Mouse (Mus musculus) heart, postnatal 10 days (tissue): ENCODE measurements around the gene Doc2g. TPM values are rescaled to one million over a fixed set of nuclear protein-coding genes. Genes with fewer than 3 reads are reported as not detected.
A peak's percentile ranks its signal among the peaks of the same experiment; 100 is the strongest.
"Not testable (repeated sequence)": the region's sequence is repeated elsewhere in the genome, so short reads cannot be mapped to it uniquely, and the experiment has no call there.

Experiments
- DNase-seq, 2 experiments: peaks; one replicate each; pipeline ENCODE4 v3.0.0; 2021
- intact Hi-C: fragments of 180-260 bp; cut with DNase I; formaldehyde crosslinking; loops from one replicate; pipeline ENCODE4 v1.15.1; 2025
- total RNA-seq, 2 experiments: library from RNA; stranded (reverse); gene quantifications; 2 replicates each; pipeline ENCODE4 v1.2.3; 2021

The Doc2g gene
- total RNA-seq = 100 to 1,000 TPM; 102 to 103 TPM

GRCm38 (mm10) chr19:4003112-4003511 lies at the start of gene Doc2g:
Gene Doc2g, plus strand, starts transcription at chr19:4003313.
- intact Hi-C loops = no loop called here
- DNase-seq = peak; percentile 43 to 64

DNA sequence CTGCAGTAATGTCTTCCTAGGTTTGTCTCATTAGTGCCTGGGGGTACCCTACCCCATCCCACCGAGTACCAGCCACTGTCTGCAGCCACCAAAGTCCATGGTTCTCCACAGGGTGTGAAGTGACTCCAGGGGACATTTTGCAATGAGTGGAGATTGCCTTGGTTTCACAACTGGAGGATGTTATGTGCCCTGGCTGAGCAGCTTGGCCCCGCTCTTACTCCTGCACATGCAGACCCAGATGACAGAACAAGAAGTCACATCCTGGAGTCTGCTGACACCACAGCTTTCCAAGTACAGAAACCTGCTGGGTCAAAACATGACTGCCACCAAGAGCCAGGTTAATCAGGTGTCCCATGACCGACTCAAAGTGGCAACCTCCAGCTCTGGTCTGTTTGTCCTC lies 48.1 kb upstream of the Doc2g start:
- intact Hi-C loops = no loop called here
- DNase-seq = no peak

- intact Hi-C loops = no loop called here
- no peak for DNase-seq
Measured at GRCm38 (mm10) chr19:3955804-3956203, 47.3 kb upstream of the Doc2g start.

- DNase-seq, intact Hi-C loops: not testable (repeated sequence)
Measured at GRCm38 (mm10) chr19:3957296-3958036, 45.6 kb upstream of the Doc2g start.

DNA sequence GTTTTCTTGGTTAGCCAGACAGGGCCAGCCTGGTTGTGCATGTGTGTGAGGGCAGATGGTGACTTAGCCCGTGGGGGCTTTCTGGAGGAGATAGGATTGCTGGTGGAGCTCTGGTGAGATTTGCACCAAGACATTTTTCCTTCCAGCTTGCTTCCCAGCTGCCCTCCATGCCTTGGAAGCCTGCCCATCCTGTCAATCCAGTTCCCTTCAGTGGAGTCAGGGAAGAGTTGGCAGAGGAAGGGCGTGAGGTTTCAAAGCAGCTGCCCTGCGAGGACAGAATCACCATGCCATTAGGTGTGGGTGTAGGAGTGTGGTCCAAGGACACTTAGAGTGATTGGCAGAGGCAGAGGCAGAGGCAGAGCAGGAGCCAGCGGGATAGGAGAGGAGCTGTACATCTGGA lies 44.6 kb upstream of the Doc2g start, which contains the start of gene Aldh3b3:
Gene Aldh3b3, plus strand, starts transcription at position 176 of the 400 bp plus-strand sequence.
- DNase-seq = peak; percentile 32 to 37
- intact Hi-C loops = no loop called here

- DNase-seq = no peak
- intact Hi-C loops = no loop called here
Measured at GRCm38 (mm10) chr19:3959030-3959429, 44.1 kb upstream of the Doc2g start.

- no peak for DNase-seq
- intact Hi-C loops = no loop called here
Measured at GRCm38 (mm10) chr19:3960211-3960610, 42.9 kb upstream of the Doc2g start.

DNA sequence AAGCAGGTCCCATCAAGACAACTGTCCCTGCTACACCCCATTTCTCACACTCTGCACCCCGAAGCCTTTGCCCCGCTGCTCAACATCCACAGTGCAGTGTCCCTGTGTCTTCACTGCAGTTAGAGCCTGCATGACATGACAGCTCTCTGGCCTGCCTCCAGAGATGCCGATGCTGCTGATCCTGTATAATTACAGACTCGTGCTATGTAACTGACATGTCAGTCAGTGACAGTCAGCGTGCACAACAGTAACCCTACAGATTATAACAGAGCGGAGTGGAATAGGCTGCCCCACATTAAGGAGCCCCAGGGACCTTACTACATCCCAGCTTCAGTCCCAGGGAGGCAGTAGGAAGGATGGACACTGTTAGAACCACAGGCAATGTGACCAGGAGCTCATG lies 41.3 kb upstream of the Doc2g start:
- intact Hi-C loops, DNase-seq: not testable (repeated sequence)

- intact Hi-C loops = no loop called here
- peak in 1 of 2 experiments; percentile 62 for DNase-seq
Measured at GRCm38 (mm10) chr19:3962469-3962868, 40.6 kb upstream of the Doc2g start.

DNA sequence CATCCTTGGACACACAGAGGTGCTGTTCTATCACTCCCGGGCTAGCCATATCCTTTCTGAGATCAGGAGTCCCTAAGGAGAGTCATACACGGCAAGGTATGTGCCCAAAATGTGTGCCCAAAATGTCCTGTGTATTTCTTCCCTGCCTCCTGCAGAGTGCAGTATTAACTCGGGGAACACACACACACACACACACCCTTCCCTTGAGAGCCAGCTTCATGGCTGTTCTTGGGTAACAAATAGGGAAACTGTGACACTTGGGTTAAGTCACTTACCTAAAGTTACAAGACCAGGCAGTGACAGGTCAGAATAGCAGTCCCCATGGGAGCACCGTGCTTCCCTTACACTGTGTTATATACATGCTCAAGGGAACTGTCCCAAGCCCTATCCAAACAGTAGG lies 39.1 kb upstream of the Doc2g start:
- DNase-seq = no peak
- intact Hi-C loops = no loop called here

- intact Hi-C loops = no loop called here
- no peak for DNase-seq
Measured at GRCm38 (mm10) chr19:3966330-3967075, 36.6 kb upstream of the Doc2g start.

DNA sequence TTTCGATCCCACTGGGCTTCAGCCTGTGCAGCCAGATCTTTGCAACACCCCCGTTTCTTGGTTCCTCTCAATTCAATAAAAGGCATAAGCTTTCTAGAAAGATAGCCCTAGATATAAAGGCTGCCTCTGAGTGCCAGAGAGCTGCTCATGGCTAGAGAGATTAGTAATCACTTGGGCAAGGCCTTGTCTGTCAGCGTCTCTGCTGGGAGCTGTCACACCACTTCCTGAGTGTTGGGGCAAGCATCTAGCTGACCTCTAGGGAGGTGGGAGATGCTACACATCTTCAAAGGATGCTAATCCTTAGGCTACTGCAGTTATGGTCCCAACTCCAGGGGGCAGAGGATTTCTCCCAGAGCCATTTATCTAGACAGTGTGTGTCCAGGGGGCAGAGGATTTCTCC lies 35.9 kb upstream of the Doc2g start:
- no peak for DNase-seq
- intact Hi-C loops = no loop called here

DNA sequence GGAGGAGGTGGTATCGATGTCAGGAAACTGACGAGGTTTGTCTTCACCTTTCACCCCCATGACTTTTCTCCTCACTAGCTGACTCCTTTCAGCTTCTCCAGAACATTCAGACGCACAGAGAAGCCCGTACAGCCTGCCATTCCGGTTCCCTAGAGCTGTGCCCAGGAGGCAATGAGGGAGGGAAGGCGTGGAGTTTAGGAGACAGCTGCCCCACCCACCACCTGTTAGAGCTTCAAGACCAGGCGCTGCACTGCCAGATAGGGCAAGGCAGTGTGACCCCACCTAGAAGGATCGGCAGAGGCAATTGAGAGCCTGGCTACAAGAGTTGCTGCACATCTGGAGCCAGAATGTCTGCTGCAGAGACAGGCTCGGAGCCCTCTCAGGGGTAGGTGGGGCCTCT lies 30.9 kb upstream of the Doc2g start, which contains the start of gene Aldh3b2:
Gene Aldh3b2, plus strand, starts transcription at position 100 of the 400 bp plus-strand sequence.
- intact Hi-C loops = no loop called here
- no peak for DNase-seq

DNA sequence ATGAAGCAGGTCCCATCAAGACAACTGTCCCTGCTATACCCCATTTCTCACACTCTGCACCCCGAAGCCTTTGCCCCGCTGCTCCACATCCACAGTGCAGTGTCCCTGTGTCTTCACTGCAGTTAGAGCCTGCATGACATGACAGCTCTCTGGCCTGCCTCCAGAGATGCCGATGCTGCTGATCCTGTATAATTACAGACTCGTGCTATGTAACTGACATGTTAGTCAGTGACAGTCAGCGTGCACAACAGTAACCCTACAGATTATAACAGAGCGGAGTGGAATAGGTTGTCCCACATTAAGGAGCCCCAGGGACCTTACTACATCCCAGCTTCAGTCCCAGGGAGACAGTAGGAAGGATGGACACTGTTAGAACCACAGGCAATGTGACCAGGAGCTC lies 28.5 kb upstream of the Doc2g start:
- intact Hi-C loops, DNase-seq: not testable (repeated sequence)

DNA sequence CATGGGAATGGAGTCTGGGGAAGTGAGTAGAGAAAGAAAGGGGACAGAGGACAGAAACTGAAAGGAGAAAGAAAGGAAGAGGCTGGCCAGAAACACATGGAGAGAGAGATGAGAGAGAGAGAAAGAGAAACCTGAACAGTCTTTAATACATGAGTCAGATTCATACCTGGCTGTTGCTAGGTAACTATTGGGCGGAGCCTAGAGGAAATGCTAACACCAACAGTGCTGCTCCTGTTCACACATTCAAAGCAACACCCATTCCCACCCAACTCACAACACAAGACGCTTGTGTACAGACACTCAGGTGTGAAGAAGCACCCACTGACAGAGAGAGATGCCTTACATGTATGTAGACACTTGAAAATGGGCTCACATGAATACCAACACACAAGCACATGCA lies 27.2 kb upstream of the Doc2g start:
- no peak for DNase-seq
- intact Hi-C loops = no loop called here

DNA sequence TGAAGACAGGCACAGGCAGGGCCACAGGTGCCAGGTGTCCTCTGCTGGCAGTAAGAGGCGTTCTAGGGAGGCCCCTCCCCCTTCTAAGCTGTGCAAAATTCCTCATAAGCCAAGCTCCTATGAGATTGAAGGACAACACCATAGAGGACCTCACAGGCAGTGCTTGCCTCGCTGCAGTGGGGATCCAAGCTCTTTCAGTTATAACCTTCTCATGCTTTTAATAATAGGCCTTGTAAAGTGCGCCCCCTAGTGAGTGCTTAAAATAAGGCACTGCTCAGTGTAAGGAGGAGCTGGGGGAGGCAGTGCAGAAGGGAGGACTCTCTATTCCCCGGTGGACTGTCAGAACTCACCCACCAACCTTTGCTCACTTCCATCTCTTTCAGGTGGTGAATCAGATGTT lies 22.8 kb upstream of the Doc2g start:
- DNase-seq = peak; percentile 88 to 93
- intact Hi-C loops = loop anchor here (1.0 to 5.0 kb wide), 4 partner anchors 34 to 258 kb away; no protein-coding TSS in a partner anchor

- no peak for DNase-seq
- intact Hi-C loops = loop anchor here (1.0 to 5.0 kb wide), 4 partner anchors 35 to 259 kb away; no protein-coding TSS in a partner anchor
Measured at GRCm38 (mm10) chr19:3980917-3981316, 22.2 kb upstream of the Doc2g start.

GRCm38 (mm10) chr19:3983527-3984200 lies 19.4 kb upstream of the Doc2g start:
- intact Hi-C loops = loop anchor here (5.0 kb wide), 3 partner anchors 91 to 261 kb away; no protein-coding TSS in a partner anchor
- no peak for DNase-seq

GRCm38 (mm10) chr19:3985261-3985681 lies 17.8 kb upstream of the Doc2g start:
- DNase-seq = peak; percentile 63 to 65
- intact Hi-C loops = no loop called here

DNA sequence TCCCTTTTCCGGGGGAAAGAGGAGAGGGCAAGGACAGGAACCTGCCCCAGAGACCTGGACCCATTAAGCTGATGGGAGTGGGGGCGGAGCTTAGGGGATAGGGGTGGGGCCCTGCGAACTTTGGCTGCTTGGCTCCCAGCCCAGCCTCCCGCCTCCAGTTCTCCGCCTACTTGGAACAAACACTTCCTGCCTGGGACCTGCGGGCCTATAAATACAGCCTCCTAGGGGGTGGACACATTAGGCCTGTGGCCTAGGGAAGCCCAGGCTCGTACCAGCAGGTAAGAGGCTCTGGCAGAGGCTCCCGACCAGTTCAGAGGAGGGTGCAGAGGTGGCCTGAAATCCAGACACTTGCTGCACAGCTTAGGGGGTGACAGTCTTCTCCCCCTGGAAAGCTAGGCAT lies 16.8 kb upstream of the Doc2g start, which contains the start of gene Acy3:
Gene Acy3, plus strand, starts transcription at position 237 of the 400 bp plus-strand sequence.
- intact Hi-C loops = no loop called here
- DNase-seq = peak; percentile 91

- intact Hi-C loops = no loop called here
- no peak for DNase-seq
Measured at GRCm38 (mm10) chr19:3988066-3988465, 15.0 kb upstream of the Doc2g start.
